Mouse (Mus musculus) thymus, postnatal 25 days (tissue): Measurements from ENCODE around the gene Pdk1.

ENCODE experiments used
- DNase-seq: peaks from one replicate; pipeline ENCODE4 v3.0.0; 2022

The Pdk1 gene

GRCm38 (mm10) chr2:71941005-71941720 is 68.1 kb downstream of the Pdk1 start:
- DNase-seq = peak; percentile 39

GRCm38 (mm10) chr2:71941721-71942087 is 68.7 kb downstream of the Pdk1 start:
- DNase-seq = peak; percentile 5

- DNase-seq = no peak
Measured at GRCm38 (mm10) chr2:71951212-71951611, 78.2 kb downstream of the Pdk1 start.
